In the genomic region with DNA sequence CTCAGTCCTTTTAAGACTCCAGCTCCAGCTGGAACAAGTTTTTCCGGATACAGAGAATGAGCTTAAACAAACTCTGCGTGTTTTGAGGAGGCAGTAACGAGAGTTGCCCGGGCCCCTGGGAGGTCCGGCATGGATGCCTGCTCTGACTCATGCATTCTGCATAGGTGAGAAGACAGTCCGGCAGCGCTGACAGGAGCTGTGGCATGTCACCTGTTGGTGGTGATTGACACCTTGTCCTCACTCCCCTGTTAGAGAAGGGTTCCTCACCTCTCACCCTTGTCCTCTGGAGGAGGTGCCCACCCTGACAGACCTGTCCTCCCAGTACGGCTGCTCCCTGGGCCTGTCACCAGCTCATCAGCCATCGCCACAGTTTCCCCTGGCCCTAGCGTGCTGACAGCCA, we compare ENCODE assay signal across 13 mouse cellular contexts.
DNase-seq lines count a peak whose midpoint lies in the region; ATAC-seq and TF ChIP-seq lines count a peak whose summit lies in the region.
"Had no signal": no experiment of that assay in that cellular context is flagged by ENCODE, and none has a peak within 500 bp of the region (broad histone marks: within the 10 kb centered on the region; RNA-seq: fewer than 3 reads in every experiment).

No protein-coding gene starts in this region.

- H3K4me2 ChIP-seq in kidney, embryonic 16.5 days (replicated peaks; ENCODE audit: low read depth, low read length) = no peak overlapping the region
- no peak overlapping the region for H3K4me2 ChIP-seq in limb, embryonic 15.5 days
- H3K4me2 ChIP-seq in forebrain, embryonic 11.5 days (ENCODE audit: low read depth, low read length, severe bottlenecking) = no peak overlapping the region
- H3K4me2 ChIP-seq: forebrain, embryonic 13.5 days; hindbrain, embryonic 15.5 days; limb, embryonic 12.5 days had no signal

- no peaks in the 10 kb centered on the region for H3K36me3 ChIP-seq in heart, embryonic 10.5 days
- no peaks in the 10 kb centered on the region for H3K36me3 ChIP-seq in kidney, embryonic 16.5 days (ENCODE audit: insufficient read depth, low read length)
- H3K36me3 ChIP-seq in limb, embryonic 15.5 days = no peaks in the 10 kb centered on the region
- no peaks in the 10 kb centered on the region for H3K36me3 ChIP-seq in forebrain, embryonic 11.5 days (ENCODE audit: control insufficient read depth, insufficient read depth, low read length)
- H3K36me3 ChIP-seq: hindbrain, embryonic 15.5 days; limb, embryonic 12.5 days had no signal

- peaks cover 71% of the 10 kb centered on the region for H3K4me1 ChIP-seq in heart, embryonic 10.5 days
- H3K4me1 ChIP-seq in kidney, embryonic 16.5 days (ENCODE audit: insufficient read depth, low read length) = peaks cover 31% of the 10 kb centered on the region
- H3K4me1 ChIP-seq in limb, embryonic 15.5 days = no peaks in the 10 kb centered on the region
- no peaks in the 10 kb centered on the region for H3K4me1 ChIP-seq in forebrain, embryonic 11.5 days (replicated peaks; ENCODE audit: control insufficient read depth, insufficient read depth, low read length)

- POLR2A ChIA-PET in Patski (lab: Charles Lee) = no interaction called here

- no peaks in the 10 kb centered on the region for H3K9me3 ChIP-seq in heart, embryonic 10.5 days
- H3K9me3 ChIP-seq in kidney, embryonic 16.5 days (ENCODE audit: low read length) = no peaks in the 10 kb centered on the region
- no peaks in the 10 kb centered on the region for H3K9me3 ChIP-seq in limb, embryonic 15.5 days
- H3K9me3 ChIP-seq in forebrain, embryonic 11.5 days (ENCODE audit: control insufficient read depth, low read length) = no peaks in the 10 kb centered on the region
- H3K9me3 ChIP-seq: forebrain, embryonic 13.5 days; hindbrain, embryonic 15.5 days; limb, embryonic 12.5 days had no signal

- CTCF ChIA-PET in Patski (lab: Charles Lee) = no interaction called here

- no peak overlapping the region for H3K4me3 ChIP-seq in heart, embryonic 10.5 days
- H3K4me3 ChIP-seq in kidney, embryonic 16.5 days (ENCODE audit: low read length) = no peak overlapping the region
- no peak overlapping the region for H3K4me3 ChIP-seq in limb, embryonic 15.5 days
- no peak overlapping the region for H3K4me3 ChIP-seq in forebrain, embryonic 11.5 days (ENCODE audit: low read depth, low read length)
- H3K4me3 ChIP-seq: forebrain, embryonic 13.5 days; hindbrain, embryonic 15.5 days; limb, embryonic 12.5 days had no signal

- 0 out of 2 replicates have a peak, but pooled peaks have one; percentile 19 for ATAC-seq in kidney, embryonic 16.5 days (ENCODE audit: low FRiP score, low TSS enrichment)
- ATAC-seq in Patski = peak; percentile 62
- no peak for ATAC-seq in limb, embryonic 15.5 days (ENCODE audit: insufficient number of reproducible peaks, low FRiP score, low TSS enrichment, low read depth)
- ATAC-seq in forebrain, embryonic 11.5 days (replicated peaks; ENCODE audit: low FRiP score) = no peak
- ATAC-seq: forebrain, embryonic 13.5 days had no signal

- in situ Hi-C loops in Patski (cut with MboI; ENCODE audit: low pct_unique_long_range_greater_than_20kb) = no loop called here

- H3K27ac ChIP-seq in heart, embryonic 10.5 days = peak overlapping the region; percentile 79
- peak overlapping the region; percentile 2 for H3K27ac ChIP-seq in kidney, embryonic 16.5 days (ENCODE audit: low read length)
- H3K27ac ChIP-seq in limb, embryonic 15.5 days = peak overlapping the region; percentile 33; the same call in 1 of the 2 replicates
- no peak overlapping the region for H3K27ac ChIP-seq in forebrain, embryonic 11.5 days (ENCODE audit: low read depth, low read length)
- H3K27ac ChIP-seq: forebrain, embryonic 13.5 days; hindbrain, embryonic 15.5 days; limb, embryonic 12.5 days; macrophage had no signal

- no peaks in the 10 kb centered on the region for H3K27me3 ChIP-seq in heart, embryonic 10.5 days (ENCODE audit: insufficient read depth, poor library complexity, severe bottlenecking)
- H3K27me3 ChIP-seq in kidney, embryonic 16.5 days (ENCODE audit: insufficient read depth, low read length) = no peaks in the 10 kb centered on the region
- H3K27me3 ChIP-seq in Patski = no peaks in the 10 kb centered on the region
- no peaks in the 10 kb centered on the region for H3K27me3 ChIP-seq in limb, embryonic 15.5 days
- no peaks in the 10 kb centered on the region for H3K27me3 ChIP-seq in forebrain, embryonic 11.5 days (ENCODE audit: control insufficient read depth, insufficient read depth, low read length)
- H3K27me3 ChIP-seq: forebrain, embryonic 13.5 days; hindbrain, embryonic 15.5 days; limb, embryonic 12.5 days had no signal

- peak; percentile 96 for DNase-seq in heart, embryonic 10.5 days (ENCODE audit: low spot score)
- DNase-seq in heart, adult 11 months = no peak
- DNase-seq in kidney, postnatal 25 days = no peak
- DNase-seq in Patski (ENCODE audit: low read depth, low spot score) = no peak
- no peak for DNase-seq in forebrain, embryonic 11.5 days (ENCODE audit: low spot score)
- no peak for DNase-seq in gastrocnemius, postnatal 25 days
- DNase-seq: cerebellum, adult 11-12 months had no signal

- no peak overlapping the region for H3K9ac ChIP-seq in kidney, embryonic 16.5 days (replicated peaks; ENCODE audit: low read length)
- no peak overlapping the region for H3K9ac ChIP-seq in limb, embryonic 15.5 days
- no peak overlapping the region for H3K9ac ChIP-seq in forebrain, embryonic 11.5 days (ENCODE audit: low read length)
- H3K9ac ChIP-seq: forebrain, embryonic 13.5 days; hindbrain, embryonic 15.5 days; limb, embryonic 12.5 days had no signal

- 29% methylated on average over 10 of the region's 10 CpGs for WGBS in heart, embryonic 10.5 days
- WGBS in kidney, embryonic 16.5 days = 50% methylated on average over 10 of the region's 10 CpGs
- 41% methylated on average over 10 of the region's 10 CpGs for whole genome bisulfite sequencing in limb, embryonic 15.5 days
- 87% methylated on average over 10 of the region's 10 CpGs for WGBS in forebrain, embryonic 11.5 days

- no peak for TF ChIP-seq CTCF in Patski (IDR thresholded peaks at IDR 0.05)

Comparison
In these comparisons a context has a peak if more than half of its experiments do, and no peak if none do; other contexts are left out.
1. ATAC-seq: peak in kidney, embryonic 16.5 days (single experiment) and Patski (single experiment); none in limb, embryonic 15.5 days (single experiment) and forebrain, embryonic 11.5 days (single experiment).